Mouse (Mus musculus) liver, adult 2 months (tissue): Measurements from ENCODE around the gene Ptges. TPM values are rescaled to one million over a fixed set of nuclear protein-coding genes. Genes with fewer than 3 reads are reported as not detected.

Experiments used
- DNase-seq: peaks from one replicate; pipeline ENCODE4 v3.0.0-alpha.2; 2011; ENCODE audit warnings: low read depth, low spot score; ENCODE audit errors: extremely low read depth
- H3K27ac ChIP-seq: fragments of 200-500 bp; replicated peaks from 2 replicates; pipeline ENCODE4 v1.5.1; 2012; ENCODE audit warnings: low read depth, mild to moderate bottlenecking, control low read depth, inconsistent platforms, low read length; ENCODE audit not compliant: insufficient read depth
- H3K27me3 ChIP-seq: fragments of 200-500 bp; 2 replicates; pipeline ENCODE4 v1.6.1; 2012; ENCODE audit warnings: mild to moderate bottlenecking, moderate library complexity, low read length, inconsistent platforms; ENCODE audit not compliant: control insufficient read depth, insufficient read depth
- H3K36me3 ChIP-seq: fragments of 200-500 bp; 2 replicates; pipeline ENCODE4 v1.6.1; 2012; ENCODE audit warnings: low read length, inconsistent platforms; ENCODE audit not compliant: control insufficient read depth, insufficient read depth
- H3K4me1 ChIP-seq: fragments of 200-500 bp; 2 replicates; pipeline ENCODE4 v1.6.1; 2011; ENCODE audit warnings: low read length; ENCODE audit not compliant: control insufficient read depth, insufficient read depth
- H3K4me3 ChIP-seq: fragments of 200-500 bp; 2 replicates; pipeline ENCODE4 v1.5.1; 2011; ENCODE audit warnings: low read depth, mild to moderate bottlenecking, control low read depth, low read length, moderate library complexity; ENCODE audit not compliant: insufficient read depth
- H3K79me2 ChIP-seq: fragments of 200-500 bp; 2 replicates; pipeline ENCODE4 v1.6.1; 2012; ENCODE audit warnings: inconsistent platforms, mild to moderate bottlenecking, low read length, moderate library complexity; ENCODE audit not compliant: control insufficient read depth, insufficient read depth
- H3K9ac ChIP-seq: fragments of 200-500 bp; 2 replicates; pipeline ENCODE4 v1.6.1; 2012; ENCODE audit warnings: low read depth, mild to moderate bottlenecking, control low read depth, inconsistent platforms, low read length
- CTCF ChIP-seq: fragments of 200-500 bp; IDR thresholded peaks from 2 replicates; pipeline ENCODE4 v1.5.1; 2011; ENCODE audit warnings: low read depth, low read length, control low read depth
- POLR2A ChIP-seq: fragments of 200-500 bp; IDR thresholded peaks from 2 replicates; pipeline ENCODE4 v1.6.1; 2011; ENCODE audit warnings: low read length, control low read depth; ENCODE audit not compliant: insufficient read depth; ENCODE audit errors: extremely low read depth
- WGBS: fragments of 180-500 bp; shearing (Covaris S2); methylation state at CpG from one replicate; pipeline ENCODE4 v1.1.7; 2018; 5-methylcytosine and 5-hydroxymethylcytosine counted together
- polyA plus RNA-seq: library from polyadenylated mRNA; depleted of rRNA; stranded (reverse); fragments of >200 nt; gene quantifications from 2 replicates; pipeline ENCODE4 v1.2.3, GENCODE M21; 2012
- total RNA-seq: library from RNA; depleted of rRNA; stranded (reverse); fragments of >200 nt; gene quantifications from 2 replicates; pipeline ENCODE4 v1.2.3, GENCODE M21; 2014

The Ptges gene
- total and polyA plus RNA-seq, 2 experiments: 0.09 to 0.17 TPM

- Histone ChIP-seq H3K79me2 (no peaks in the 10 kb centered on the region), H3K4me3 (no peak overlapping the region), H3K9ac (no peak overlapping the region), H3K4me1 (no peaks in the 10 kb centered on the region), H3K27me3 (0 out of 2 replicates have a peak, but pooled peaks cover 4% of the 10 kb centered on the region), H3K36me3 (no peaks in the 10 kb centered on the region), H3K27ac (no peak overlapping the region)
- 84% methylated on average over 6 of the region's 6 CpGs for WGBS
- TF ChIP-seq POLR2A (no peak), CTCF (no peak)
- DNase-seq: no peak
Measured at GRCm38 (mm10) chr2:30904231-30904630, 25.4 kb downstream of the Ptges start.

- Histone ChIP-seq H3K9ac (no peak overlapping the region), H3K36me3 (no peaks in the 10 kb centered on the region), H3K27me3 (0 out of 2 replicates have a peak, but pooled peaks cover 4% of the 10 kb centered on the region), H3K27ac (no peak overlapping the region), H3K4me3 (no peak overlapping the region), H3K79me2 (no peaks in the 10 kb centered on the region), H3K4me1 (no peaks in the 10 kb centered on the region)
- TF ChIP-seq POLR2A (no peak), CTCF (no peak)
- no peak for DNase-seq
- WGBS: 35% methylated on average over 36 of the region's 37 CpGs
Measured at GRCm38 (mm10) chr2:30902726-30903722, 26.6 kb downstream of the Ptges start.

GRCm38 (mm10) chr2:30902256-30902655 is 27.4 kb downstream of the Ptges start:
- no peak overlapping the region for H3K27ac ChIP-seq
- no peaks in the 10 kb centered on the region for H3K36me3 ChIP-seq
- peaks cover 2% of the 10 kb centered on the region; the same call in 1 of the 2 replicates for H3K4me1 ChIP-seq
- TF ChIP-seq CTCF (no peak), POLR2A (no peak)
- WGBS: 86% methylated on average over 8 of the region's 8 CpGs
- DNase-seq: no peak
- no peaks in the 10 kb centered on the region for H3K79me2 ChIP-seq
- H3K9ac ChIP-seq: no peak overlapping the region
- 0 out of 2 replicates have a peak, but pooled peaks cover 4% of the 10 kb centered on the region for H3K27me3 ChIP-seq
- no peak overlapping the region for H3K4me3 ChIP-seq

- Histone ChIP-seq H3K4me3 (no peak overlapping the region), H3K4me1 (peaks cover 6% of the 10 kb centered on the region; the same call in 1 of the 2 replicates), H3K36me3 (no peaks in the 10 kb centered on the region), H3K27me3 (0 out of 2 replicates have a peak, but pooled peaks cover 4% of the 10 kb centered on the region), H3K9ac (no peak overlapping the region), H3K79me2 (no peaks in the 10 kb centered on the region), H3K27ac (no peak overlapping the region)
- DNase-seq: no peak
- 75% methylated on average over 6 of the region's 6 CpGs for WGBS
- TF ChIP-seq CTCF (no peak), POLR2A (no peak)
Measured at GRCm38 (mm10) chr2:30901646-30902160, 28.0 kb downstream of the Ptges start.

GRCm38 (mm10) chr2:30899397-30900069 is 30.1 kb downstream of the Ptges start:
- Histone ChIP-seq H3K36me3 (no peaks in the 10 kb centered on the region), H3K9ac (no peak overlapping the region), H3K79me2 (no peaks in the 10 kb centered on the region), H3K27me3 (0 out of 2 replicates have a peak, but pooled peaks cover 4% of the 10 kb centered on the region), H3K27ac (no peak overlapping the region), H3K4me3 (no peak overlapping the region), H3K4me1 (peaks cover 6% of the 10 kb centered on the region; the same call in 1 of the 2 replicates)
- TF ChIP-seq POLR2A: no peak
- no peak for TF ChIP-seq CTCF
- DNase-seq: no peak
- 91% methylated on average over 14 of the region's 14 CpGs for WGBS
